Mouse (Mus musculus) midbrain, embryonic 10.5 days (tissue): ENCODE measurements at regions not wholly inside any gene's neighbourhood (a gene's known extent, or its start where the extent isn't known, plus 50 kb on each side); places are given as distances from the start of the nearest gene placed in this dataset.
A peak's percentile ranks its signal among the peaks of the same experiment; 100 is the strongest.

Experiments
- DNase-seq: peaks from one replicate; pipeline ENCODE4 v3.0.0-alpha.2; 2017; ENCODE audit warnings: low spot score
- H3K27ac ChIP-seq: fragments of 300-500 bp; sonication (generic); replicated peaks from 2 replicates; pipeline ENCODE4 v1.5.1; 2016; ENCODE audit warnings: mild to moderate bottlenecking
- H3K27me3 ChIP-seq: fragments of 300-500 bp; sonication (generic); 2 replicates; pipeline ENCODE4 v1.6.1; 2016; ENCODE audit warnings: low read depth, mild to moderate bottlenecking; ENCODE audit not compliant: poor library complexity, severe bottlenecking
- H3K36me3 ChIP-seq: fragments of 300-500 bp; sonication (generic); 2 replicates; pipeline ENCODE4 v1.6.1; 2016; ENCODE audit warnings: mild to moderate bottlenecking, moderate library complexity
- H3K4me1 ChIP-seq: fragments of 300-500 bp; sonication (generic); 2 replicates; pipeline ENCODE4 v1.6.1; 2016
- H3K4me3 ChIP-seq: fragments of 300-500 bp; sonication (generic); 2 replicates; pipeline ENCODE4 v1.5.1; 2016; ENCODE audit warnings: mild to moderate bottlenecking, moderate library complexity
- H3K9me3 ChIP-seq: fragments of 300-500 bp; sonication (generic); replicated peaks from 2 replicates; pipeline ENCODE4 v1.6.1; 2016; ENCODE audit warnings: mild to moderate bottlenecking
- WGBS: fragments of 180-500 bp; shearing (Covaris S2); methylation state at CpG from one replicate; pipeline ENCODE4 v1.1.7; 2016; 5-methylcytosine and 5-hydroxymethylcytosine counted together

- Histone ChIP-seq H3K4me3 (no peak overlapping the region), H3K27me3 (no peaks in the 10 kb centered on the region), H3K27ac (no peak overlapping the region), H3K4me1 (no peaks in the 10 kb centered on the region), H3K36me3 (no peaks in the 10 kb centered on the region), H3K9me3 (no peaks in the 10 kb centered on the region)
- DNase-seq: no peak
- WGBS: 69% methylated on average over 2 of the region's 2 CpGs
Observed at GRCm38 (mm10) chr15:13360741-13361140, 187.3 kb upstream of the Cdh6 start.

DNA sequence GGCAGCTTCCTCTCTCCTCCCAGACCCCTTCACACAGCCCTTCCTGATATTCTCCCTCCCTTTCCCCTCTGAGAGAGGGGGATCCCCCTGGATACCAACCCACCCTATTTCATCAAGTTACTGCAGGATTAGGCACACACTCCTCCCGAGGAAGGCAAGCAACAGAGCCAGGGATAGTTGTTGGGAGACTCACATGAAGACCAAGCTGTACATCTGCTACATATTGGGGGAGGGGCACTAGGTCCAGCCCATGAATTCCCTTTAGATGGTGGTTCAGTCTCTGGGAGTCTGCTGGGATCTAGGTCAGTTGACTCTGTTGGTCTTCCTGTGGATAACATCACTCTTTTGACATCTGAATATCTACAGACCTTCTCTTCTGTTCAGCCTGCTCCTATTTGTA is 185.6 kb upstream of the Cdh6 start:
- 57% methylated on average over 1 of the region's 1 CpGs for WGBS
- Histone ChIP-seq H3K27ac (no peak overlapping the region), H3K9me3 (no peaks in the 10 kb centered on the region), H3K27me3 (no peaks in the 10 kb centered on the region), H3K36me3 (no peaks in the 10 kb centered on the region), H3K4me3 (no peak overlapping the region), H3K4me1 (no peaks in the 10 kb centered on the region)
- no peak for DNase-seq

DNA sequence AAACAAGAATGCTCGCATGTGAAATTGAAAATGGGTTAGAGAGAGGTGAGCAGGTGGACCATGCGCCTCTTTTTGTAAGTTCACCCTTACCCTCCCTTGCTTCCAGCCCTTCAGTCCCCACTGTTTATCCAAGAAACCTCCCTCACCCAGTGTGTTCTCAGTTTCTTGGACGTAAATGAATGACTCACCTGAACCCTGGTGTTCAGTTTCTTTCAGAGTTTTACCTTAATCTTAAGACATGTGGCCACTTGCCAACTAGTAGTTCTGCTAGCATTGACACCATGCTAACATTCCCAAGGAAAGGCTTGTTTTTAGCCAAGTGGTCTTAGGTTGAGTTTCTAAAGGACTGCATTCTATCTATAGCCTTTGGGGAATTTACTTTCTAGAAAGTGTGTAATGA is 176.8 kb upstream of the Cdh6 start:
- Histone ChIP-seq H3K36me3 (no peaks in the 10 kb centered on the region), H3K4me1 (no peaks in the 10 kb centered on the region), H3K4me3 (no peak overlapping the region), H3K27ac (no peak overlapping the region), H3K27me3 (no peaks in the 10 kb centered on the region), H3K9me3 (no peaks in the 10 kb centered on the region)
- no peak for DNase-seq
- 85% methylated on average over 3 of the region's 3 CpGs for WGBS

DNA sequence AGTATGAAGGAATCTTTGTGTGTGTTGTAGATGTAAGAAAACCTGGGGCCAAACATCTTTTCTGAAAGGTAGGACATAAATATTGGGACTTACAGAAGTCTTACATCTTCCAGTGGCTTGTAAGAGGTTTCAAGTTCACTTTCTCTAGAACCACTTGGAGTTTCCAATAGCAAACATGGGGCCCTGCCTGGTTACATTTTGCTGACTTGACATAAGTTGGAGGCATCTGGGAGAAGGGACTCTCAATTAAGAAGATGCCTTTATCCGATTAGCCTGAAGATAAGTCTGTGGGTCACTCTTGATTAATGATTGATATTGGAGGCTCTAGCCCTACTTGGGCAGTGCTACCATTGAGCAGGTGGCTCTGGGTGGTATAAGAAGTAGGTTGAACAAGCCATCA is 162.9 kb upstream of the Cdh6 start:
- no peak for DNase-seq
- Histone ChIP-seq H3K27ac (no peak overlapping the region), H3K27me3 (no peaks in the 10 kb centered on the region), H3K4me3 (no peak overlapping the region), H3K36me3 (no peaks in the 10 kb centered on the region), H3K4me1 (no peaks in the 10 kb centered on the region), H3K9me3 (no peaks in the 10 kb centered on the region)
- WGBS: 98% methylated on average over 1 of the region's 1 CpGs

DNA sequence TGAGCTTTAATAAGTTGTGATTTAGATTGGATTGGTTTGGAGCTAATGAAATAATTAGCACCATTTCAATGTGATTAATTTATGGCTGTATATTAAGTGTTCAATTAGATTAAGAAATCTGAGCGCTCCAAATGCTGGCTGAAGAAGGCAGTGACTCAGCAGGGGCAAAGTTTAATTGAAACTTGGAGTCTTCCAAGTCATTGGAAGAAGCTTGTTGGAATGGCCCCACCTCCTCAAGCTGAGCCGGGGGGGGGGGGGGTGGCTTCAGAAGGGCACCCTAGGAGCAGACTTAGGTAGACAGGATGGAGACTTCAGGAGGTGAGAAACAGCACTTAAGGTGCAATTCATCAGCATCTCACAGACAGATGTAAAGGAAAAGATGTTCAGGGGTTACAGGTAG is 151.0 kb upstream of the Cdh6 start:
- Histone ChIP-seq H3K4me1 (peaks cover 27% of the 10 kb centered on the region), H3K9me3 (no peaks in the 10 kb centered on the region), H3K4me3 (no peak overlapping the region), H3K36me3 (no peaks in the 10 kb centered on the region), H3K27me3 (no peaks in the 10 kb centered on the region), H3K27ac (no peak overlapping the region)
- no peak for DNase-seq
- 61% methylated on average over 2 of the region's 2 CpGs for WGBS

- Histone ChIP-seq H3K4me3 (no peak overlapping the region), H3K4me1 (peaks cover 27% of the 10 kb centered on the region), H3K27me3 (no peaks in the 10 kb centered on the region), H3K9me3 (no peaks in the 10 kb centered on the region), H3K36me3 (no peaks in the 10 kb centered on the region), H3K27ac (peak overlapping the region; percentile 38; the same call in 1 of the 2 replicates)
- no peak for DNase-seq
- WGBS: 45% methylated on average over 10 of the region's 10 CpGs
Observed at GRCm38 (mm10) chr15:13320599-13321348, 147.3 kb upstream of the Cdh6 start.

DNA sequence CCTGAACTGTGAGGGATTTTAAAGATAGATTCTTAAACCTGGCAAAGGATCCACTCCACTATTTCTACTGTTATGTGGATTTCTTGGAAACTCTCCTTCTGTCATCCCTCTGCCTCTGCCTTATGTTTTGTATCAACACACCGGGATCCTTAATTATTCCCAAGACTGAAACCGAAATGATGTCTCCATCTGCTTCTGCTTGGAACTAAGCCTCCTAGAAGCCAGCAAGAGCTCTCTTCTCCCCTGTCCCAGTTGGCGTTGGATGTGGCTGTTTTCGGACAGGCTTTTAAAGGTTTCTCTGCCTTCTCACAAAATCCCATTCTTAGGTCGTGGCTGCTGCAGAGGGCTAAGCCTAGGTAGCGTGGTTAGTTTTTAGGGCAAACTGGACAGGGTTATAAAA is 131.1 kb upstream of the Cdh6 start:
- WGBS: 86% methylated on average over 6 of the region's 6 CpGs
- no peaks in the 10 kb centered on the region for H3K36me3 ChIP-seq
- DNase-seq: no peak
- no peaks in the 10 kb centered on the region for H3K9me3 ChIP-seq
- H3K4me3 ChIP-seq: no peak overlapping the region
- no peaks in the 10 kb centered on the region for H3K27me3 ChIP-seq
- no peak overlapping the region for H3K27ac ChIP-seq
- no peaks in the 10 kb centered on the region for H3K4me1 ChIP-seq

DNA sequence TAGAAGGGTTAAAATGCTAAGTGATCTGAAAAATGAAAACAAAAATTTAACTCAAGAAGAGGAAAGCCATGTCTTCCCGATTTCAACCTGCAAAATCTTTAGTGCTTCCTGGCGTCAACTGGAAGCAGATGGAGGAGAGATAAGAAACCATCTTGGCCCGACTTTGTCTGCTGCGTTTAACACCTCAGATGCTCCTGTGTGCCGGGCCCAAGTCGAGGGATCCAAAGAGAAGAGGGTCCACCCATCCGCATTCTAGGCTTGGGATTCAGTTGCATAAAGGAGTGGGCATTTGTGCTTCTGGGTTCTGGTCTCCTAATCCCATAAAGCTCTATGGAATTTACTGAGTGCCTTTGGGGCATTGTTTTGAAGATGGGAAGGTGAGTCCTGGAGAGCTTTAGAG is 130.0 kb upstream of the Cdh6 start:
- Histone ChIP-seq H3K27ac (no peak overlapping the region), H3K4me3 (no peak overlapping the region), H3K27me3 (no peaks in the 10 kb centered on the region), H3K9me3 (no peaks in the 10 kb centered on the region), H3K36me3 (no peaks in the 10 kb centered on the region), H3K4me1 (no peaks in the 10 kb centered on the region)
- no peak for DNase-seq
- WGBS: 86% methylated on average over 7 of the region's 7 CpGs

GRCm38 (mm10) chr15:13302672-13303071 is 129.2 kb upstream of the Cdh6 start:
- Histone ChIP-seq H3K27me3 (no peaks in the 10 kb centered on the region), H3K4me1 (no peaks in the 10 kb centered on the region), H3K4me3 (no peak overlapping the region), H3K27ac (no peak overlapping the region), H3K9me3 (no peaks in the 10 kb centered on the region), H3K36me3 (no peaks in the 10 kb centered on the region)
- DNase-seq: no peak
- WGBS: 84% methylated on average over 6 of the region's 6 CpGs

DNA sequence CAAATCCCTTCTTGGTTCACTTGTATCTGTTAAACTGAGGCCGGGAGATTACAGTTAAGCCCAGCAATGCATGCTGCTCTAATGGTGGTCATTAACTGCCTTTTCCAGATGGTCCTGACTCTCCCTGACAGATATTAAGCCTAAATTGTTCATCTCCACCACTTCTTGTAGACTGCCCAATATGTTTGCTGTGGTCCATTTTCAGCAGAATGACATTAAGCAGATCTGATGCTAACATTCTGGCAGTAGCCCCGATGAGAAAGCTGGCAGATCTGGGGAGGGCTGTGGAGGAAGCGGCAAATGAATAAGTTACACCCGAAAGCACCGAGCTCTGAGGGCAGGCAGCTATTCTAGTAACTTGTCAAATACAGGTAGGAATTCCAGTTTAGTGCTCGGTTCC is 123.5 kb upstream of the Cdh6 start:
- Histone ChIP-seq H3K4me1 (peaks cover 11% of the 10 kb centered on the region), H3K9me3 (no peaks in the 10 kb centered on the region), H3K27ac (no peak overlapping the region), H3K36me3 (no peaks in the 10 kb centered on the region), H3K4me3 (no peak overlapping the region), H3K27me3 (no peaks in the 10 kb centered on the region)
- 72% methylated on average over 6 of the region's 6 CpGs for WGBS
- DNase-seq: no peak

- WGBS: 75% methylated on average over 3 of the region's 3 CpGs
- Histone ChIP-seq H3K9me3 (no peaks in the 10 kb centered on the region), H3K27me3 (peaks cover 9% of the 10 kb centered on the region), H3K4me1 (0 out of 2 replicates have a peak, but pooled peaks cover 5% of the 10 kb centered on the region), H3K27ac (no peak overlapping the region), H3K36me3 (no peaks in the 10 kb centered on the region), H3K4me3 (no peak overlapping the region)
- DNase-seq: no peak
Observed at GRCm38 (mm10) chr15:13289064-13289463, 115.6 kb upstream of the Cdh6 start.

GRCm38 (mm10) chr15:13287878-13288277 is 114.4 kb upstream of the Cdh6 start:
- Histone ChIP-seq H3K27ac (no peak overlapping the region), H3K4me1 (0 out of 2 replicates have a peak, but pooled peaks cover 5% of the 10 kb centered on the region), H3K36me3 (no peaks in the 10 kb centered on the region), H3K9me3 (no peaks in the 10 kb centered on the region), H3K4me3 (no peak overlapping the region), H3K27me3 (peaks cover 9% of the 10 kb centered on the region)
- WGBS: 64% methylated on average over 11 of the region's 11 CpGs
- no peak for DNase-seq

- H3K27ac ChIP-seq: no peak overlapping the region
- WGBS: 91% methylated on average over 3 of the region's 3 CpGs
- H3K4me3 ChIP-seq: no peak overlapping the region
- peaks cover 9% of the 10 kb centered on the region for H3K27me3 ChIP-seq
- H3K4me1 ChIP-seq: 0 out of 2 replicates have a peak, but pooled peaks cover 5% of the 10 kb centered on the region
- no peaks in the 10 kb centered on the region for H3K9me3 ChIP-seq
- H3K36me3 ChIP-seq: no peaks in the 10 kb centered on the region
- no peak for DNase-seq
Observed at GRCm38 (mm10) chr15:13285355-13285754, 111.9 kb upstream of the Cdh6 start.
